Mouse (Mus musculus) CH12.LX (cell line): ENCODE results near the gene Slc2a4. TPM values are rescaled to one million over a fixed set of nuclear protein-coding genes. Genes with fewer than 3 reads are reported as not detected.
A peak's percentile ranks its signal among the peaks of the same experiment; 100 is the strongest.
"Not testable (repeated sequence)": the region's sequence is repeated elsewhere in the genome, so short reads cannot be mapped to it uniquely, and the experiment has no call there.

Experiments
- DNase-seq: peaks from one replicate; pipeline ENCODE4 v3.0.0-alpha.2; 2013; ENCODE audit errors: extremely low read depth
- H3K27ac ChIP-seq: 2 replicates; pipeline ENCODE4 v1.5.1; 2012; ENCODE audit warnings: low read depth, mild to moderate bottlenecking, control low read depth, moderate library complexity; ENCODE audit not compliant: insufficient read depth
- H3K27me3 ChIP-seq: replicated peaks from 2 replicates; pipeline ENCODE3; 2012; ENCODE audit warnings: inconsistent platforms
- H3K36me3 ChIP-seq, 2 experiments: replicated peaks in 1 of 2; 2 replicates each; pipeline versions ENCODE3 to v1.6.1; 2012; ENCODE audit warnings: inconsistent platforms in 1 of 2, low read length in 1 of 2, mild to moderate bottlenecking in 1 of 2, mixed read lengths in 1 of 2, moderate library complexity in 1 of 2; ENCODE audit not compliant: control insufficient read depth in 1 of 2, insufficient read depth in 1 of 2
- H3K4me1 ChIP-seq, 2 experiments: 2 replicates each; pipeline ENCODE4 v1.6.1; 2012; ENCODE audit warnings: inconsistent platforms in 1 of 2, moderate library complexity in 1 of 2; ENCODE audit not compliant: insufficient read depth in 2 of 2, control insufficient read depth in 1 of 2
- H3K4me2 ChIP-seq: 2 replicates; pipeline ENCODE4 v1.6.1; 2012; ENCODE audit warnings: low read depth, mild to moderate bottlenecking, control low read depth; ENCODE audit not compliant: poor library complexity, insufficient read depth, severe bottlenecking
- H3K4me3 ChIP-seq, 3 experiments: fragments of 150-350 bp in 1 of 3; sonication (generic) in 1 of 3; replicated peaks in 1 of 3; 2 replicates each; pipeline versions ENCODE3 to v1.5.1; 2011 to 2012; ENCODE audit warnings: low read depth in 2 of 3, low read length in 2 of 3, mild to moderate bottlenecking in 2 of 3, moderate library complexity in 2 of 3, control low read depth in 1 of 3, improper control_type of control experiment in 1 of 3, inconsistent platforms in 1 of 3, mixed read lengths in 1 of 3; ENCODE audit not compliant: poor library complexity in 1 of 3
- H3K79me2 ChIP-seq: replicated peaks from 2 replicates; pipeline ENCODE4 v1.6.1; 2012; ENCODE audit warnings: mild to moderate bottlenecking, moderate library complexity; ENCODE audit not compliant: control insufficient read depth, poor library complexity, insufficient read depth, severe bottlenecking; ENCODE audit errors: extremely low read depth
- H3K9ac ChIP-seq: 2 replicates; pipeline ENCODE4 v1.6.1; 2012; ENCODE audit warnings: low read depth, mild to moderate bottlenecking, control low read depth, moderate library complexity; ENCODE audit not compliant: insufficient read depth
- H3K9me3 ChIP-seq: replicated peaks from 2 replicates; pipeline ENCODE3; 2012; ENCODE audit warnings: low read length, inconsistent platforms, mixed read lengths
- BHLHE40 ChIP-seq: IDR thresholded peaks from 2 replicates; pipeline ENCODE4 v1.6.1; 2011; ENCODE audit warnings: mild to moderate bottlenecking, low read depth, low read length, improper control_type of control experiment
- CHD2 ChIP-seq: IDR thresholded peaks from 2 replicates; pipeline ENCODE4 v1.6.1; 2011; ENCODE audit warnings: low read length, improper control_type of control experiment
- CTCF ChIP-seq, 2 experiments: IDR thresholded peaks in 1 of 2; conservative IDR thresholded peaks in 1 of 2; 2 replicates each; pipeline ENCODE4 v1.5.1; 2011 to 2012; ENCODE audit warnings: low read depth in 2 of 2, low read length in 2 of 2, improper control_type of control experiment in 1 of 2, inconsistent platforms in 1 of 2, mild to moderate bottlenecking in 1 of 2, moderate library complexity in 1 of 2
- E2F4 ChIP-seq: IDR thresholded peaks from 2 replicates; pipeline ENCODE4 v1.6.1; 2011; ENCODE audit warnings: low read depth, low read length, improper control_type of control experiment; ENCODE audit not compliant: insufficient replicate concordance
- JUN ChIP-seq: IDR thresholded peaks from 2 replicates; pipeline ENCODE4 v1.6.1; 2011; ENCODE audit warnings: low read depth, mild to moderate bottlenecking, low read length, improper control_type of control experiment, moderate library complexity; ENCODE audit not compliant: insufficient read depth
- MAFK ChIP-seq: IDR thresholded peaks from 2 replicates; pipeline ENCODE4 v1.6.1; 2011; ENCODE audit warnings: low read length, improper control_type of control experiment; ENCODE audit not compliant: insufficient replicate concordance
- MAX ChIP-seq: IDR thresholded peaks from 2 replicates; pipeline ENCODE4 v1.6.1; 2011; ENCODE audit warnings: low read length, improper control_type of control experiment
- MAZ ChIP-seq: IDR thresholded peaks from 2 replicates; pipeline ENCODE4 v1.6.1; 2012; ENCODE audit warnings: low read depth, mild to moderate bottlenecking, inconsistent platforms, low read length, improper control_type of control experiment, moderate library complexity
- MXI1 ChIP-seq: IDR thresholded peaks from 2 replicates; pipeline ENCODE4 v1.6.1; 2011; ENCODE audit warnings: mild to moderate bottlenecking, low read depth, low read length, improper control_type of control experiment
- MYC ChIP-seq: IDR thresholded peaks from 2 replicates; pipeline ENCODE4 v1.6.1; 2011; ENCODE audit warnings: low read depth, mild to moderate bottlenecking, improper control_type of control experiment, low read length
- NRF1 ChIP-seq: IDR thresholded peaks from 2 replicates; pipeline ENCODE4 v1.6.1; 2014; ENCODE audit warnings: low read depth, mild to moderate bottlenecking, inconsistent platforms, low read length, improper control_type of control experiment, moderate library complexity
- POLR2A ChIP-seq: IDR thresholded peaks from 2 replicates; pipeline ENCODE4 v1.6.1; 2011; ENCODE audit warnings: low read depth, mild to moderate bottlenecking, improper control_type of control experiment, low read length
- POLR2AphosphoS2 ChIP-seq: IDR thresholded peaks from 2 replicates; pipeline ENCODE4 v1.6.1; 2011; ENCODE audit warnings: low read depth, low read length, improper control_type of control experiment
- SIN3A ChIP-seq: IDR thresholded peaks from 2 replicates; pipeline ENCODE4 v1.6.1; 2012; ENCODE audit warnings: low read length, improper control_type of control experiment, inconsistent platforms
- UBTF ChIP-seq: IDR thresholded peaks from 2 replicates; pipeline ENCODE4 v1.6.1; 2012; ENCODE audit warnings: low read depth, mild to moderate bottlenecking, inconsistent platforms, low read length, improper control_type of control experiment, moderate library complexity
- ZC3H11A ChIP-seq: IDR thresholded peaks from 2 replicates; pipeline ENCODE4 v1.6.1; 2012; ENCODE audit warnings: low read depth, mild to moderate bottlenecking, inconsistent platforms, low read length, improper control_type of control experiment
- ZMIZ1 ChIP-seq: IDR thresholded peaks from 2 replicates; pipeline ENCODE4 v1.6.1; 2012; ENCODE audit warnings: low read depth, mild to moderate bottlenecking, inconsistent platforms, low read length, improper control_type of control experiment
- dilution Hi-C: fragments of 300-500 bp; cut with MboI; formaldehyde crosslinking; loops from 2 replicates; pipeline ENCODE4 v1.14.3; 2020; ENCODE audit warnings: low sequenced_read_pairs; ENCODE audit not compliant: extremely low pct_unique_long_range_greater_than_20kb, extremely low pct_ligation_motif_present
- in situ Hi-C: fragments of 300-500 bp; cut with MboI; formaldehyde crosslinking; loops from 3 replicates; pipeline ENCODE4 v1.14.3; 2019; ENCODE audit warnings: low sequenced_read_pairs, low pct_ligation_motif_present, low pct_unique_long_range_greater_than_20kb, mixed read lengths
- polyA plus RNA-seq: library from polyadenylated mRNA; unstranded; fragments of >175 nt; gene quantifications from 2 replicates; pipeline ENCODE4 v1.2.1, GENCODE M21; 2012; ENCODE audit warnings: low read depth; ENCODE audit not compliant: insufficient read length
- total RNA-seq, 2 experiments: library from RNA; depleted of rRNA; stranded (reverse); fragments of 300-350 nt in 1 of 2; fragments of >200 nt in 1 of 2; gene quantifications; 2 replicates each; pipeline ENCODE4 v1.2.3; 2012 to 2014

Slc2a4 gene
- total and polyA plus RNA-seq, 3 experiments, result 2.3 to 3.8 (median 2.6) TPM

- no peak overlapping the region for H3K27ac ChIP-seq
- H3K9me3 ChIP-seq, result no peaks in the 10 kb centered on the region
- H3K36me3 ChIP-seq, result peaks cover 51 to 63% of the 10 kb centered on the region in 2 experiments
- dilution Hi-C loops, result no loop called here
- TF ChIP-seq POLR2A (peak; percentile 53), UBTF (no peak)
- no peak overlapping the region for H3K4me3 ChIP-seq
- no peaks in the 10 kb centered on the region for H3K27me3 ChIP-seq
- no peak for DNase-seq
- H3K4me1 ChIP-seq, result peaks cover 21 to 60% of the 10 kb centered on the region in 2 experiments
- H3K4me2 ChIP-seq, result no peak overlapping the region
- H3K79me2 ChIP-seq, result peaks cover 51% of the 10 kb centered on the region
- in situ Hi-C loops, result loop anchor here (5.0 kb wide), 1 partner anchor 35 kb away; the partner anchor contains the start of gene Kctd11
- no peak overlapping the region for H3K9ac ChIP-seq
Observed at GRCm38 (mm10) chr11:69917379-69917948, 30.5 kb downstream of the Slc2a4 start.

- DNase-seq, H3K9me3 ChIP-seq, H3K27ac ChIP-seq, H3K4me2 ChIP-seq, H3K9ac ChIP-seq, dilution Hi-C loops, H3K27me3 ChIP-seq, H3K4me3 ChIP-seq: not testable (repeated sequence)
- Histone ChIP-seq H3K36me3 (peaks cover 56 to 70% of the 10 kb centered on the region in 2 experiments), H3K4me1 (peaks cover 21 to 61% of the 10 kb centered on the region in 2 experiments), H3K79me2 (peaks cover 51% of the 10 kb centered on the region)
- in situ Hi-C loops, result loop anchor here (5.0 kb wide), 1 partner anchor 35 kb away; the partner anchor contains the start of gene Kctd11
Observed at GRCm38 (mm10) chr11:69916652-69917378, 31.2 kb downstream of the Slc2a4 start.

GRCm38 (mm10) chr11:69915667-69916627 is 32.0 kb downstream of the Slc2a4 start:
- peaks cover 21 to 61% of the 10 kb centered on the region in 2 experiments for H3K4me1 ChIP-seq
- TF ChIP-seq MYC (no peak), CTCF (conservative IDR thresholded peaks at IDR 0.05 in 1 of 2, IDR thresholded peaks at IDR 0.05 in 1 of 2; ENCODE audit: low read depth in 2 of 2, low read length in 2 of 2) (peak in 1 of 2 experiments; percentile 6; a peak in 1 of 4 replicates), ZMIZ1 (peak; percentile 70), CHD2 (peak; percentile 72), MAX (no peak), ZC3H11A (no peak), BHLHE40 (no peak), MXI1 (no peak), JUN (no peak), SIN3A (no peak), POLR2AphosphoS2 (peak; percentile 22), MAZ (no peak), NRF1 (no peak), E2F4 (no peak), MAFK (no peak), POLR2A (peak; percentile 55)
- peaks cover 65 to 79% of the 10 kb centered on the region in 2 experiments for H3K36me3 ChIP-seq
- no peak for DNase-seq
- no peaks in the 10 kb centered on the region for H3K27me3 ChIP-seq
- H3K27ac ChIP-seq, result no peak overlapping the region
- no peaks in the 10 kb centered on the region for H3K9me3 ChIP-seq
- peaks cover 50% of the 10 kb centered on the region for H3K79me2 ChIP-seq
- in situ Hi-C loops (loop anchor here (5.0 kb wide), 1 partner anchor 34 kb away; the partner anchor contains the start of gene Kctd11), dilution Hi-C loops (no loop called here)
- no peak overlapping the region for H3K4me2 ChIP-seq
- H3K9ac ChIP-seq, result no peak overlapping the region
- H3K4me3 ChIP-seq, result peak overlapping the region in 1 of 3 experiments; percentile 8
